Mouse (Mus musculus) erythroblast, embryonic 14.5 days (primary cell): ENCODE measurements around the gene Smcr8. TPM values are rescaled to one million over a fixed set of nuclear protein-coding genes. Genes with fewer than 3 reads are reported as not detected.

Experiments
- H3K27me3 ChIP-seq: 2 replicates; pipeline ENCODE4 v1.6.1; 2012; ENCODE audit warnings: inconsistent platforms; ENCODE audit not compliant: control insufficient read depth
- H3K36me3 ChIP-seq: 2 replicates; pipeline ENCODE4 v1.6.1; 2012; ENCODE audit warnings: mild to moderate bottlenecking, inconsistent platforms; ENCODE audit not compliant: control insufficient read depth
- H3K4me1 ChIP-seq: 2 replicates; pipeline ENCODE4 v1.6.1; 2012; ENCODE audit warnings: inconsistent platforms; ENCODE audit not compliant: control insufficient read depth
- H3K4me3 ChIP-seq: replicated peaks from 2 replicates; pipeline ENCODE3; 2012; ENCODE audit warnings: moderate library complexity, mild to moderate bottlenecking, inconsistent platforms
- H3K9me3 ChIP-seq: 2 replicates; pipeline ENCODE4 v1.6.1; 2012; ENCODE audit warnings: low read length, inconsistent platforms, mixed read lengths; ENCODE audit not compliant: control insufficient read depth
- GATA1 ChIP-seq: IDR thresholded peaks from 2 replicates; pipeline ENCODE4 v1.6.1; 2012; ENCODE audit warnings: low read length, inconsistent platforms, mixed read lengths
- TAL1 ChIP-seq: IDR thresholded peaks from 3 replicates; pipeline ENCODE4 v1.6.1; 2012; ENCODE audit warnings: low read length, inconsistent platforms, mixed read lengths
- polyA plus RNA-seq: library from polyadenylated mRNA; stranded (reverse); fragments of >175 nt; gene quantifications from 2 replicates; pipeline ENCODE4 v1.2.3, GENCODE M21; 2012

Gene Smcr8
- polyA plus RNA-seq = 0.05 and 0.06 TPM in 2 replicates

DNA sequence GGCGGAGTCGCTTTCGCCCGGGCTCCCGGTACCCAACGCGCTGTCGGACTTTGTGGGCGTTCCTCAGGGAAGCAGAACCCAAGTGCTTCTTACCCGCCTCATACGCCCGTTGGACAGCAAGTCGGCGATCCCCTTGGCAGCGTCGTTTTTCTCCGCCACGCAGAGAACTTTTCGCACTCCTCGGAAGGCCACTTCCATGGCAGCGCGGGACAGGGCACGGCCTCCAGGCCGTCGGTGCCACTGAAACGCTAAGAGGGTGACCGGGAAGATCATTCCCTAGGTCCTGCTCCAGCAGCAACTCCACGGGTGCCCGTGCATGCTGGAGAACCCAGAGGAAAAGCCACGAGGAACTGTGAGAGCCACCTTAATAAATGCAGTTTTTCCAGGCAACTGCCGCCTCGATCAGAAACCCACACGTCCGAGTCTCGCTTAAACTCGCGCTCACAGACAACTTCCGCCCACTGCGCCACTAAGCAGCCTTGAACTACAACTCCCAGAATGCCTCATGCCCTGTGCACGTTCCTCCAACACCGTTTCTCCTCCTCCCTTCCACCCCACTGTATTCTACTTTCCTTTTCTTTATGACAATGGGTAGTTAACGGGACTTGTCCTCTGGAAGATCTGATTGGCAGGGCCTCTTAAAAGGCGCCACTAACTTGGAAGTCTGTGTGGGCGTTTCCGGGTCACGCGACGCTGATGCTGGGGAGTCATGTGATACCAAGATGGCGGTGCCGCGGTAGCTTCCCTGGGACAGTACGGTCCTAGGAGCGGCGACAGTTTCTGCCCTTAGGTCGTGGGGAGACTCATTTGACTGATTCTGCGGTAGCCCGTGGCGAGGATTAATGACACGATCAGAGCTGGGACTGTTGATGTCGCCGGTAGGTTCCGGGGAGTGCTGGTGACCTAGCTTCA, at the start of gene Smcr8, which contains the start of gene Top3a:
Gene Smcr8 (plus strand): TSS at position 696 of the 912 bp plus-strand sequence.
Gene Top3a (minus strand): TSS at position 537 of the 912 bp plus-strand sequence.
- H3K27me3 ChIP-seq = no peaks in the 10 kb centered on the region
- H3K4me3 ChIP-seq = peak within 1 kb of the TSS; percentile 85
- peaks cover 73% of the 10 kb centered on the region for H3K4me1 ChIP-seq
- TF ChIP-seq TAL1 = no peak
- TF ChIP-seq GATA1 = no peak
- H3K9me3 ChIP-seq = no peaks in the 10 kb centered on the region
- H3K36me3 ChIP-seq = peaks cover 37% of the 10 kb centered on the region

DNA sequence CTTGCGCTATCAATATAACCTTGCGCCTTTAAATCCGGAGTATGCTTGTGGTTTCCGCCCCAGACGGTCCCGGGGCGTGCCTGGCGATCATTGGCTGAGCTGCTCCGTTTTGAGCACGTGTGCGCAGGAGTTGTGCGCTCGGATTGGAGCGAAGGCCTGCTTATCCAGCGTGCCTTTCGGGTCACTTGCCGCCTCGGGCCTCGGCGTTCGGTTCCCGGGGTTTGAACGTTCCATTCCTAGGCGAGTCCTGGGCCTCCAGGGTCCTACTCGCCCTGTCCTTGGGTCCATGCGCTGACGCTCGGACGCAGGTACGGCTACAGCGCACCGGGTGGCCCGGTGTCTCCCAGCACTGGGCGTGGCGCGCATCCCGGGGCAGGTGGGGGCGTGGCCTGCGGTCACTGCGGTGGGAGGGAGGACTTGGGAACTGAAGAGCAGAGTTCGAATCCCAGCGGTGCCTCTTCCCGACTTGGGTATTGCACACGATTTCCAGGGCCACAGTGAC, 49.0 kb upstream of the Smcr8 start, which contains the start of gene Mief2:
Gene Mief2 (plus strand): TSS at position 139 of the 502 bp plus-strand sequence.
- Histone ChIP-seq H3K9me3 (no peaks in the 10 kb centered on the region), H3K4me1 (peaks cover 37% of the 10 kb centered on the region), H3K4me3 (peak within 1 kb of the TSS; percentile 89), H3K36me3 (peaks cover 48% of the 10 kb centered on the region), H3K27me3 (no peaks in the 10 kb centered on the region)
- no peak for TF ChIP-seq TAL1
- no peak for TF ChIP-seq GATA1

DNA sequence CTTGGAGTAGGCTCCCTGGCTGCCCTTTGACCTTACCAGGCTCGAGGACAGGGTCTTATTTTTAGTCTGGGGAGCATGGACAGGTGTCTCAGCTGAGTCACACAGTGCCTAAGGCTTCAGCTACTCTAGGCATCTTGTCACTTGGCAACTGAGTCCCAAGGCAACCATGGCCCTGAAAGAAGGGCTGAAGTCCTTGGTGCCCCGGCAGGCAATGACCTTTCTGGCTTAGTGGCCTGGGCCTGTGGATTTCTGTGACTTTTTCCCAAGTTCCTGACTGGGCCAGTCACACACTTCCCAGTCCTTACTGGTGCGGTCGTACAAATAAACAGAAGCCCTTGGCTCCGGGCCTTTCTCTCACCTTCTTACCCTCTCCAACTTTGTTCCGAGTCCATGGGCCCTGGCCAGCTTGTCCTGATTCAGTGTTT, 48.1 kb upstream of the Smcr8 start:
- H3K4me1 ChIP-seq = peaks cover 38% of the 10 kb centered on the region
- TF ChIP-seq TAL1 (no peak), GATA1 (no peak)
- peak overlapping the region; percentile 89 for H3K4me3 ChIP-seq
- H3K36me3 ChIP-seq = peaks cover 39% of the 10 kb centered on the region
- H3K9me3 ChIP-seq = no peaks in the 10 kb centered on the region
- H3K27me3 ChIP-seq = no peaks in the 10 kb centered on the region

GRCm38 (mm10) chr11:60730169-60730568, 47.2 kb upstream of the Smcr8 start:
- peaks cover 30% of the 10 kb centered on the region for H3K36me3 ChIP-seq

DNA sequence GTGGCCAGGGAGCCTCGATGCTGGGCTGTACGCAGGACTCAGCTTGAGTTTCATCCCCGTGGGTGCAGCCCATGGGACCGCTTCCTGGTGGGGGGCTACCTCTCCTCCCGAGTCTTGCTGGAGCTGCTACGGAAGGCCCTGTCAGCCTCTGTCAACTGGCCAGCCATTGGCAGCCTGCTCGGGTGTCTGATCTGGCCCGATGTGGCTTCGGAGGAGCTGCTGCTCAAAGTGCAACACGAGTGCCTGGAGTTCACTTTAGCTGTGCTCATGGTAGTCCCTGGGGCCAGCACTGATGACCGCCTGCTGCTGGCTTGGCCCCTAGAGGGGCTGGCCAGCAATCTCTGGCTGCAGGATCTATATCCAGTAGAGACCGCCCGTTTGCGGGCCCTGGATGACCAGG, 46.1 kb upstream of the Smcr8 start:
- TF ChIP-seq TAL1 (no peak), GATA1 (no peak)
- H3K9me3 ChIP-seq = no peaks in the 10 kb centered on the region
- H3K4me1 ChIP-seq = peaks cover 37% of the 10 kb centered on the region
- peaks cover 31% of the 10 kb centered on the region for H3K36me3 ChIP-seq
- no peaks in the 10 kb centered on the region for H3K27me3 ChIP-seq
- no peak overlapping the region for H3K4me3 ChIP-seq

More at GRCm38 (mm10) chr11:60730169-60730568, 47.2 kb upstream of the Smcr8 start:
- peaks cover 39% of the 10 kb centered on the region for H3K4me1 ChIP-seq
- no peaks in the 10 kb centered on the region for H3K27me3 ChIP-seq
- no peaks in the 10 kb centered on the region for H3K9me3 ChIP-seq
- TF ChIP-seq TAL1 = no peak
- TF ChIP-seq GATA1 = no peak
- H3K4me3 ChIP-seq = no peak overlapping the region

GRCm38 (mm10) chr11:60734206-60734605, 43.1 kb upstream of the Smcr8 start:
- no peak overlapping the region for H3K4me3 ChIP-seq
- peaks cover 33% of the 10 kb centered on the region for H3K4me1 ChIP-seq
- peaks cover 46% of the 10 kb centered on the region for H3K36me3 ChIP-seq
- TF ChIP-seq GATA1 = no peak
- TF ChIP-seq TAL1 = no peak
- peaks cover 5% of the 10 kb centered on the region for H3K9me3 ChIP-seq
- no peaks in the 10 kb centered on the region for H3K27me3 ChIP-seq

DNA sequence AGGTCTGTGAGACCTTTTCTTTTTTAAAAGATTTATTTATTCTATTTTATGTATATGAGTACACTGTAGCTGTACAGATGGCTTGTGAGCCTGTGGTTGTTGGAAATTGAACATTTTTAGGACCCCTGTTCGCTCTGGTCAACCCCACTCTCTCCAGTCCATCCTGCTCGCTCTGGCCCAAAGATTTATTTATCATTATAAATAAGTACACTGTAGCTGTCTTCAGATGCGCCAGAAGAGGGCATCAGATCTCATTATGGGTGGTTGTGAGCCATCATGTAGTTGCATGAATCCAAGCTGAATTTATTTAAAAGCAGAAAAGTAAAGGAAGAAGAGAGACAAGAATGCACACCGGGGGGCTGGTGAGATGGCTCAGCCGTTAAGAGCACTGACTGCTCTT, 42.1 kb upstream of the Smcr8 start:
- Histone ChIP-seq H3K9me3 (peaks cover 5% of the 10 kb centered on the region), H3K4me3 (no peak overlapping the region), H3K36me3 (peaks cover 55% of the 10 kb centered on the region), H3K27me3 (no peaks in the 10 kb centered on the region), H3K4me1 (peaks cover 30% of the 10 kb centered on the region)
- TF ChIP-seq GATA1 = no peak
- no peak for TF ChIP-seq TAL1

- peaks cover 56% of the 10 kb centered on the region for H3K36me3 ChIP-seq
- H3K4me1 ChIP-seq = peaks cover 29% of the 10 kb centered on the region
- TF ChIP-seq TAL1 = no peak
- TF ChIP-seq GATA1 = no peak
- no peaks in the 10 kb centered on the region for H3K27me3 ChIP-seq
- H3K9me3 ChIP-seq = peaks cover 5% of the 10 kb centered on the region
- H3K4me3 ChIP-seq = no peak overlapping the region
Measured at GRCm38 (mm10) chr11:60736491-60736890, 40.8 kb upstream of the Smcr8 start.

- no peak for TF ChIP-seq GATA1
- no peak for TF ChIP-seq TAL1
- Histone ChIP-seq H3K4me3 (no peak overlapping the region), H3K36me3 (peaks cover 58% of the 10 kb centered on the region), H3K27me3 (no peaks in the 10 kb centered on the region), H3K9me3 (peaks cover 5% of the 10 kb centered on the region), H3K4me1 (peaks cover 29% of the 10 kb centered on the region)
Measured at GRCm38 (mm10) chr11:60737450-60737849, 39.9 kb upstream of the Smcr8 start.
